Mouse (Mus musculus) MEL (cell line): Measurements from ENCODE around the gene Nck1. TPM values are rescaled to one million over a fixed set of nuclear protein-coding genes. Genes with fewer than 3 reads are reported as not detected.

Experiments
- DNase-seq: peaks from one replicate; pipeline ENCODE4 v3.0.0; 2011; ENCODE audit warnings: low read depth, low spot score
- H3K27ac ChIP-seq: 2 replicates; pipeline ENCODE4 v1.5.1; 2012; ENCODE audit warnings: low read depth, mild to moderate bottlenecking, control low read depth, low read length, moderate library complexity; ENCODE audit not compliant: control insufficient read depth
- H3K27me3 ChIP-seq, 2 experiments: fragments of 150-350 bp in 1 of 2; sonication (generic) in 1 of 2; 2 replicates each; pipeline ENCODE4 v1.6.1; 2012; ENCODE audit warnings: low read length in 2 of 2, mild to moderate bottlenecking in 2 of 2, improper control_type of control experiment in 1 of 2, moderate library complexity in 1 of 2; ENCODE audit not compliant: insufficient read depth in 2 of 2, control insufficient read depth in 1 of 2
- H3K36me3 ChIP-seq, 2 experiments: 2 replicates each; pipeline ENCODE4 v1.6.1; 2012 to 2014; ENCODE audit warnings: low read length in 2 of 2, improper control_type of control experiment in 1 of 2, inconsistent platforms in 1 of 2, mild to moderate bottlenecking in 1 of 2; ENCODE audit not compliant: insufficient read depth in 2 of 2, control insufficient read depth in 1 of 2
- H3K4me1 ChIP-seq, 2 experiments: fragments of 150-350 bp in 1 of 2; sonication (generic) in 1 of 2; 2 replicates each; pipeline ENCODE4 v1.6.1; 2012; ENCODE audit warnings: low read length in 2 of 2, improper control_type of control experiment in 1 of 2, mild to moderate bottlenecking in 1 of 2; ENCODE audit not compliant: insufficient read depth in 2 of 2, control insufficient read depth in 1 of 2
- H3K4me3 ChIP-seq, 2 experiments: fragments of 150-350 bp in 1 of 2; sonication (generic) in 1 of 2; 2 replicates each; pipeline ENCODE4 v1.5.1; 2012; ENCODE audit warnings: low read depth in 2 of 2, low read length in 2 of 2, mild to moderate bottlenecking in 2 of 2, moderate library complexity in 2 of 2, control low read depth in 1 of 2, improper control_type of control experiment in 1 of 2; ENCODE audit not compliant: control insufficient read depth in 1 of 2, insufficient read depth in 1 of 2
- H3K79me2 ChIP-seq: 2 replicates; pipeline ENCODE4 v1.6.1; 2012; ENCODE audit warnings: mild to moderate bottlenecking, low read length, moderate library complexity; ENCODE audit not compliant: control insufficient read depth, poor library complexity, insufficient read depth
- H3K9ac ChIP-seq: 2 replicates; pipeline ENCODE4 v1.6.1; 2012; ENCODE audit warnings: low read depth, mild to moderate bottlenecking, control low read depth, low read length, moderate library complexity; ENCODE audit not compliant: control insufficient read depth, poor library complexity, severe bottlenecking
- H3K9me3 ChIP-seq: fragments of 150-350 bp; sonication (generic); replicated peaks from 2 replicates; pipeline ENCODE4 v1.6.1; 2012; ENCODE audit warnings: mild to moderate bottlenecking, low read length, improper control_type of control experiment, moderate library complexity; ENCODE audit not compliant: insufficient read depth
- BHLHE40 ChIP-seq: IDR thresholded peaks from 2 replicates; pipeline ENCODE4 v1.6.1; 2012; ENCODE audit warnings: low read depth, mild to moderate bottlenecking, inconsistent platforms, low read length, improper control_type of control experiment, borderline replicate concordance
- CHD1 ChIP-seq: IDR thresholded peaks from 2 replicates; pipeline ENCODE4 v1.6.1; 2012; ENCODE audit warnings: low read depth, mild to moderate bottlenecking, inconsistent platforms, low read length, improper control_type of control experiment
- CHD2 ChIP-seq: IDR thresholded peaks from 2 replicates; pipeline ENCODE4 v1.6.1; 2011; ENCODE audit warnings: low read length, improper control_type of control experiment
- CTCF ChIP-seq, 3 experiments: IDR thresholded peaks in 2 of 3; conservative IDR thresholded peaks in 1 of 3; 2 replicates each; pipeline ENCODE4 v1.5.1; 2011 to 2012; ENCODE audit warnings: low read length in 3 of 3, low read depth in 2 of 3, mild to moderate bottlenecking in 2 of 3, improper control_type of control experiment in 1 of 3, inconsistent platforms in 1 of 3, mixed read lengths in 1 of 3, moderate library complexity in 1 of 3; ENCODE audit not compliant: control insufficient read depth in 1 of 3, insufficient read depth in 1 of 3, poor library complexity in 1 of 3, severe bottlenecking in 1 of 3
- E2F4 ChIP-seq: IDR thresholded peaks from 2 replicates; pipeline ENCODE4 v1.6.1; 2011; ENCODE audit warnings: low read depth, low read length, improper control_type of control experiment, borderline replicate concordance
- ELF1 ChIP-seq: IDR thresholded peaks from 2 replicates; pipeline ENCODE4 v1.6.1; 2014; ENCODE audit warnings: low read depth, mild to moderate bottlenecking, inconsistent platforms, low read length, improper control_type of control experiment, moderate library complexity
- EP300 ChIP-seq, 2 experiments: IDR thresholded peaks; 2 replicates each; pipeline ENCODE4 v1.6.1; 2011; ENCODE audit warnings: improper control_type of control experiment in 2 of 2, low read length in 2 of 2, low read depth in 1 of 2, mild to moderate bottlenecking in 1 of 2
- ETS1 ChIP-seq: IDR thresholded peaks from 2 replicates; pipeline ENCODE4 v1.6.1; 2012; ENCODE audit warnings: low read depth, mild to moderate bottlenecking, inconsistent platforms, low read length, improper control_type of control experiment, moderate library complexity
- GABPA ChIP-seq: IDR thresholded peaks from 2 replicates; pipeline ENCODE4 v1.6.1; 2012; ENCODE audit warnings: low read depth, mild to moderate bottlenecking, inconsistent platforms, low read length, improper control_type of control experiment, moderate library complexity
- GATA1 ChIP-seq: IDR thresholded peaks from 2 replicates; pipeline ENCODE4 v1.6.1; 2011; ENCODE audit warnings: low read depth, low read length, improper control_type of control experiment
- HCFC1 ChIP-seq: IDR thresholded peaks from 2 replicates; pipeline ENCODE4 v1.6.1; 2012; ENCODE audit warnings: low read depth, mild to moderate bottlenecking, inconsistent platforms, low read length, improper control_type of control experiment, moderate library complexity
- JUND ChIP-seq: IDR thresholded peaks from 2 replicates; pipeline ENCODE4 v1.6.1; 2011; ENCODE audit warnings: low read depth, mild to moderate bottlenecking, improper control_type of control experiment, low read length
- KAT2A ChIP-seq: conservative IDR thresholded peaks from 2 replicates; pipeline ENCODE4 v1.6.1; 2012; ENCODE audit warnings: low read depth, low read length, improper control_type of control experiment, inconsistent platforms
- MAFK ChIP-seq: IDR thresholded peaks from 2 replicates; pipeline ENCODE4 v1.6.1; 2011; ENCODE audit warnings: low read depth, mild to moderate bottlenecking, low read length, improper control_type of control experiment, borderline replicate concordance
- MAX ChIP-seq: IDR thresholded peaks from 2 replicates; pipeline ENCODE4 v1.6.1; 2011; ENCODE audit warnings: low read length, improper control_type of control experiment
- MAZ ChIP-seq: IDR thresholded peaks from 2 replicates; pipeline ENCODE4 v1.6.1; 2012; ENCODE audit warnings: low read depth, mild to moderate bottlenecking, inconsistent platforms, low read length, improper control_type of control experiment
- MEF2A ChIP-seq: IDR thresholded peaks from 2 replicates; pipeline ENCODE4 v1.6.1; 2014; ENCODE audit warnings: low read depth, mild to moderate bottlenecking, inconsistent platforms, low read length, improper control_type of control experiment; ENCODE audit not compliant: poor library complexity, insufficient replicate concordance, severe bottlenecking; ENCODE audit errors: extremely low read depth
- MXI1 ChIP-seq: IDR thresholded peaks from 2 replicates; pipeline ENCODE4 v1.6.1; 2011; ENCODE audit warnings: mild to moderate bottlenecking, low read depth, low read length, improper control_type of control experiment
- MYB ChIP-seq: IDR thresholded peaks from 2 replicates; pipeline ENCODE4 v1.6.1; 2011; ENCODE audit warnings: mild to moderate bottlenecking, low read depth, low read length, improper control_type of control experiment
- MYC ChIP-seq: IDR thresholded peaks from 2 replicates; pipeline ENCODE4 v1.6.1; 2011; ENCODE audit warnings: low read depth, mild to moderate bottlenecking, low read length, improper control_type of control experiment, moderate library complexity
- NELFE ChIP-seq: IDR thresholded peaks from 2 replicates; pipeline ENCODE4 v1.6.1; 2011; ENCODE audit warnings: low read depth, low read length, improper control_type of control experiment
- NRF1 ChIP-seq: IDR thresholded peaks from 2 replicates; pipeline ENCODE4 v1.6.1; 2014; ENCODE audit warnings: low read depth, mild to moderate bottlenecking, inconsistent platforms, low read length, improper control_type of control experiment, moderate library complexity; ENCODE audit not compliant: poor library complexity, insufficient read depth, severe bottlenecking
- POLR2A ChIP-seq, 2 experiments: IDR thresholded peaks; 2 replicates each; pipeline ENCODE4 v1.6.1; 2011 to 2012; ENCODE audit warnings: low read length in 2 of 2, mild to moderate bottlenecking in 2 of 2, control low read depth in 1 of 2, improper control_type of control experiment in 1 of 2, low read depth in 1 of 2, moderate library complexity in 1 of 2; ENCODE audit not compliant: control insufficient read depth in 1 of 2, insufficient read depth in 1 of 2, poor library complexity in 1 of 2
- POLR2AphosphoS2 ChIP-seq: IDR thresholded peaks from 2 replicates; pipeline ENCODE4 v1.6.1; 2011; ENCODE audit warnings: low read length, improper control_type of control experiment
- POLR2AphosphoS5 ChIP-seq: IDR thresholded peaks from 2 replicates; pipeline ENCODE4 v1.6.1; 2012; ENCODE audit warnings: low read depth, borderline replicate concordance, mild to moderate bottlenecking, inconsistent platforms, low read length, moderate library complexity, mixed read lengths
- RAD21 ChIP-seq: IDR thresholded peaks from 2 replicates; pipeline ENCODE4 v1.6.1; 2011; ENCODE audit warnings: mild to moderate bottlenecking, low read depth, low read length, improper control_type of control experiment
- RCOR1 ChIP-seq: IDR thresholded peaks from 2 replicates; pipeline ENCODE4 v1.6.1; 2012; ENCODE audit warnings: low read depth, mild to moderate bottlenecking, inconsistent platforms, low read length, improper control_type of control experiment
- SIN3A ChIP-seq: IDR thresholded peaks from 2 replicates; pipeline ENCODE4 v1.6.1; 2012; ENCODE audit warnings: low read length, improper control_type of control experiment, inconsistent platforms
- SMC3 ChIP-seq: IDR thresholded peaks from 2 replicates; pipeline ENCODE4 v1.6.1; 2011; ENCODE audit warnings: low read depth, low read length, improper control_type of control experiment
- TAL1 ChIP-seq: IDR thresholded peaks from 2 replicates; pipeline ENCODE4 v1.6.1; 2012; ENCODE audit warnings: mild to moderate bottlenecking, inconsistent platforms, low read length, moderate library complexity, mixed read lengths
- TCF12 ChIP-seq: IDR thresholded peaks from 2 replicates; pipeline ENCODE4 v1.6.1; 2014; ENCODE audit warnings: low read depth, mild to moderate bottlenecking, inconsistent platforms, low read length, improper control_type of control experiment, moderate library complexity
- UBTF ChIP-seq: IDR thresholded peaks from 2 replicates; pipeline ENCODE4 v1.6.1; 2012; ENCODE audit warnings: low read depth, mild to moderate bottlenecking, inconsistent platforms, low read length, improper control_type of control experiment, moderate library complexity, borderline replicate concordance; ENCODE audit not compliant: insufficient read depth
- USF1 ChIP-seq: IDR thresholded peaks from 2 replicates; pipeline ENCODE4 v1.6.1; 2014; ENCODE audit warnings: low read depth, mild to moderate bottlenecking, inconsistent platforms, low read length, improper control_type of control experiment, moderate library complexity
- USF2 ChIP-seq, 2 experiments: IDR thresholded peaks; 2 replicates each; pipeline ENCODE4 v1.6.1; 2011 to 2012; ENCODE audit warnings: improper control_type of control experiment in 2 of 2, low read length in 2 of 2, borderline replicate concordance in 1 of 2, inconsistent platforms in 1 of 2, low read depth in 1 of 2, mild to moderate bottlenecking in 1 of 2; ENCODE audit not compliant: insufficient read depth in 1 of 2
- ZC3H11A ChIP-seq: IDR thresholded peaks from 2 replicates; pipeline ENCODE4 v1.6.1; 2012; ENCODE audit warnings: low read depth, mild to moderate bottlenecking, inconsistent platforms, low read length, improper control_type of control experiment
- ZKSCAN1 ChIP-seq: IDR thresholded peaks from 2 replicates; pipeline ENCODE4 v1.6.1; 2012; ENCODE audit warnings: low read depth, mild to moderate bottlenecking, inconsistent platforms, low read length, improper control_type of control experiment, moderate library complexity
- ZMIZ1 ChIP-seq: IDR thresholded peaks from 2 replicates; pipeline ENCODE4 v1.6.1; 2012; ENCODE audit warnings: low read depth, mild to moderate bottlenecking, inconsistent platforms, low read length, improper control_type of control experiment, moderate library complexity
- ZNF384 ChIP-seq: IDR thresholded peaks from 2 replicates; pipeline ENCODE4 v1.6.1; 2012; ENCODE audit warnings: low read depth, mild to moderate bottlenecking, inconsistent platforms, low read length, improper control_type of control experiment
- polyA plus RNA-seq, 2 experiments: library from polyadenylated mRNA; stranded (reverse) in 1 of 2; unstranded in 1 of 2; fragments of >175 nt in 1 of 2; fragments of >200 nt in 1 of 2; gene quantifications; 2 replicates each; pipeline versions ENCODE4 v1.2.1 to v1.2.4; 2012; ENCODE audit warnings: low replicate concordance in 2 of 2, low read depth in 1 of 2; ENCODE audit not compliant: insufficient read length in 2 of 2, insufficient read depth in 1 of 2, missing spikeins in 1 of 2
- total RNA-seq: library from RNA; depleted of rRNA; stranded (reverse); fragments of 300-350 nt; gene quantifications from 2 replicates; pipeline ENCODE4 v1.2.3, GENCODE M21; 2012

Nck1 gene
- total and polyA plus RNA-seq, 3 experiments = 21.8 to 24.3 TPM; not detected in 1

DNA sequence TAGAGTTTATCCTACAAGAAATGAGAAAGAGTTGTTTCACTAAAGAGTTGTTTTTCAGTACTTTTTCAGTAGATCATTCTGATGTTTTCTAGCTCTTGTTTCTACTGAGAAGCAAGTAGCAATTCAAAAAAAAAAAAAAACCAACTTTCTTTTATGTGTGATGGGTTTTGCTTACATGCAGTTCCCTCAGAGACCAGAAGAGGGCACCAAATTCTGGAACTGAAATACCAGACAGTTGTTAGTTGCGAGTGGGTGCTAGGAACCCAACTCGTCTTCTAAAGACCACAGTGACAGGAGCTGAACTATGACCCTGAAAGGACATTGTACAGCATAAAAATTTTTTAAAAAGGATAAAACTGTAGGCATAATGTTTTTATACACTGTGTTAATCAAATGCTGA, 2.4 kb upstream of the Nck1 start:
- Histone ChIP-seq H3K27ac (no peak overlapping the region), H3K9ac (no peak overlapping the region), H3K27me3 (no peaks in the 10 kb centered on the region), H3K4me3 (no peak overlapping the region), H3K4me1 (peaks cover 3 to 7% of the 10 kb centered on the region in 2 experiments; a peak in 2 of 4 replicates), H3K79me2 (peaks cover 22% of the 10 kb centered on the region), H3K36me3 (peaks cover 0 to 17% of the 10 kb centered on the region in 2 experiments; a peak in 2 of 4 replicates), H3K9me3 (no peaks in the 10 kb centered on the region)
- peak; percentile 71 for DNase-seq
- TF ChIP-seq USF2 (IDR thresholded peaks at IDR 0.05; ENCODE audit: borderline replicate concordance in 1 of 2, insufficient read depth in 1 of 2, low read depth in 1 of 2, low read length in 2 of 2) = no peak
- 0 out of 2 replicates have a peak, but pooled peaks have one; percentile 16 for TF ChIP-seq SIN3A
- TF ChIP-seq JUND = no peak
- TF ChIP-seq RCOR1 = no peak
- TF ChIP-seq GABPA = no peak
- no peak for TF ChIP-seq ELF1
- TF ChIP-seq MEF2A = no peak
- TF ChIP-seq POLR2AphosphoS2 = no peak
- TF ChIP-seq GATA1 = no peak
- no peak for TF ChIP-seq POLR2A (IDR thresholded peaks at IDR 0.05; ENCODE audit: control insufficient read depth in 1 of 2, insufficient read depth in 1 of 2, low read depth in 1 of 2, low read length in 2 of 2, poor library complexity in 1 of 2)
- TF ChIP-seq HCFC1 = no peak
- TF ChIP-seq MYB = no peak
- no peak for TF ChIP-seq MAZ
- peak; percentile 69 for TF ChIP-seq SMC3
- TF ChIP-seq BHLHE40 = no peak
- no peak for TF ChIP-seq ZKSCAN1
- no peak for TF ChIP-seq ETS1
- TF ChIP-seq CHD2 = no peak
- no peak for TF ChIP-seq TCF12
- TF ChIP-seq MAX = no peak
- no peak for TF ChIP-seq MAFK
- TF ChIP-seq MYC = no peak
- no peak for TF ChIP-seq ZMIZ1
- TF ChIP-seq ZNF384 = peak; percentile 91
- no peak for TF ChIP-seq EP300 (IDR thresholded peaks at IDR 0.05; ENCODE audit: low read depth in 1 of 2, low read length in 2 of 2)
- peak; percentile 63 for TF ChIP-seq RAD21
- no peak for TF ChIP-seq UBTF
- peak; percentile 29 to 63 (median 61) for TF ChIP-seq CTCF (IDR thresholded peaks at IDR 0.05 in 2 of 3, conservative IDR thresholded peaks at IDR 0.05 in 1 of 3; ENCODE audit: control insufficient read depth in 1 of 3, insufficient read depth in 1 of 3, low read depth in 2 of 3, low read length in 3 of 3, poor library complexity in 1 of 3, severe bottlenecking in 1 of 3)
- TF ChIP-seq USF1 = no peak
- peak; percentile 33 for TF ChIP-seq ZC3H11A
- no peak for TF ChIP-seq KAT2A
- TF ChIP-seq POLR2AphosphoS5 = no peak
- TF ChIP-seq TAL1 = no peak
- TF ChIP-seq NELFE = no peak
- TF ChIP-seq CHD1 = no peak
- TF ChIP-seq MXI1 = no peak
- no peak for TF ChIP-seq NRF1
- TF ChIP-seq E2F4 = no peak
